Mouse (Mus musculus): ENCODE data around the gene Amhr2. TPM values are rescaled to one million over a fixed set of nuclear protein-coding genes. Genes with fewer than 3 reads are reported as not detected.

The Amhr2 gene
- polyA plus RNA-seq, 1 experiment from 2014 or later: 0.37 TPM

DNA sequence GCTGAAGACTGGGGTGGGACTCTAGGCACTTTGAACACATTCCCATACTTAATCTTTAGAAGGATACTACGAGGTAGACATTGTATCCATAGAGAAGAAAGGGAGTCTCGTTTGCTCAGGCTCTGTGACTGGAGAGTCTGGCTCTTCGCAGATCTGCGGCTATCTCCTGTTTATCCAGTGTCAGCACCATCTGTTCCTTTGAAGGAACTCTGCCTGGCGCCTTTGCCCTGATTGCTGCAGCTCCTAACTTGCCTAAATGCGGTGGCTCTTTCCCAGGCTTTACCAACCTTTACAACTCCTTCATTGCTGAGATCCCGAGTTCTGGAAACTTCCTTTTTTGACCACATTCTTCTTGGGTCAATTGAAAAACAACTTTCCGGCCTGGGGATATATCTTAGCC lies 4.2 kb downstream of the Amhr2 start:
- H3K4me1 ChIP-seq (ENCODE audit: control insufficient read depth, insufficient read depth, low read length): no peaks in the 10 kb centered on the region
- H3K9ac ChIP-seq (ENCODE audit: low read length): no peak overlapping the region
- H3K9me3 ChIP-seq (ENCODE audit: control insufficient read depth, low read length): no peaks in the 10 kb centered on the region
- no peaks in the 10 kb centered on the region for H3K36me3 ChIP-seq (ENCODE audit: control insufficient read depth, insufficient read depth, low read length)
- no peak overlapping the region for H3K27ac ChIP-seq (ENCODE audit: low read depth, low read length)
- no peak overlapping the region for H3K4me3 ChIP-seq (ENCODE audit: low read depth, low read length)
- no peaks in the 10 kb centered on the region for H3K27me3 ChIP-seq (ENCODE audit: control insufficient read depth, insufficient read depth, low read length)
- ATAC-seq (ENCODE audit: low FRiP score): no peak
- DNase-seq (ENCODE audit: low spot score, missing footprints): no peak
- WGBS: 69% methylated on average over 8 of the region's 8 CpGs
- no peak overlapping the region for H3K4me2 ChIP-seq

DNA sequence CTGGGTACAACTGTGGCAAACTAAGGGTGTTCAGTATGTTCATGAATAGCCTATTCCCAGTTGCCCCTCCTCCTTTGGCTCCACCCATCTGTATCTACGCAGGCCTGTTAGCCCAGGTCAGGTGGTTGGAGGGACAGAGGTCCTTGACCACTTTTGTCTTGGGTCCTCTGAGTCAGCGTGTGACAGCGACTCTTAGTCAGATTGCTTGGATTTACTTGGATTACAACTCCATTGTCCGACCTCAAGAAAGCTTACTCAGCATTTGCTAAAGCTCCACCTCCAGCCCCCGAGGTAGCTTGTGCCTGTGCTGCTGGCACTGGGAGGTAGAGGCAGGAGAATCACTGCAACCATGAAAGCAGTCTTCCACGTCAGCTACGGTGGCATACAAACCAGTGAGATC lies 5.8 kb downstream of the Amhr2 start:
- Histone ChIP-seq H3K36me3 (ENCODE audit: control insufficient read depth, insufficient read depth, low read length) (no peaks in the 10 kb centered on the region), H3K4me1 (ENCODE audit: control insufficient read depth, insufficient read depth, low read length) (no peaks in the 10 kb centered on the region), H3K9ac (ENCODE audit: low read length) (no peak overlapping the region), H3K4me3 (ENCODE audit: low read depth, low read length) (no peak overlapping the region), H3K9me3 (ENCODE audit: control insufficient read depth, low read length) (no peaks in the 10 kb centered on the region), H3K4me2 (no peak overlapping the region), H3K27ac (ENCODE audit: low read depth, low read length) (no peak overlapping the region), H3K27me3 (ENCODE audit: control insufficient read depth, insufficient read depth, low read length) (no peaks in the 10 kb centered on the region)
- no peak for DNase-seq (ENCODE audit: low spot score, missing footprints)
- WGBS: 27% methylated on average over 7 of the region's 7 CpGs
- ATAC-seq (ENCODE audit: low FRiP score): no peak

DNA sequence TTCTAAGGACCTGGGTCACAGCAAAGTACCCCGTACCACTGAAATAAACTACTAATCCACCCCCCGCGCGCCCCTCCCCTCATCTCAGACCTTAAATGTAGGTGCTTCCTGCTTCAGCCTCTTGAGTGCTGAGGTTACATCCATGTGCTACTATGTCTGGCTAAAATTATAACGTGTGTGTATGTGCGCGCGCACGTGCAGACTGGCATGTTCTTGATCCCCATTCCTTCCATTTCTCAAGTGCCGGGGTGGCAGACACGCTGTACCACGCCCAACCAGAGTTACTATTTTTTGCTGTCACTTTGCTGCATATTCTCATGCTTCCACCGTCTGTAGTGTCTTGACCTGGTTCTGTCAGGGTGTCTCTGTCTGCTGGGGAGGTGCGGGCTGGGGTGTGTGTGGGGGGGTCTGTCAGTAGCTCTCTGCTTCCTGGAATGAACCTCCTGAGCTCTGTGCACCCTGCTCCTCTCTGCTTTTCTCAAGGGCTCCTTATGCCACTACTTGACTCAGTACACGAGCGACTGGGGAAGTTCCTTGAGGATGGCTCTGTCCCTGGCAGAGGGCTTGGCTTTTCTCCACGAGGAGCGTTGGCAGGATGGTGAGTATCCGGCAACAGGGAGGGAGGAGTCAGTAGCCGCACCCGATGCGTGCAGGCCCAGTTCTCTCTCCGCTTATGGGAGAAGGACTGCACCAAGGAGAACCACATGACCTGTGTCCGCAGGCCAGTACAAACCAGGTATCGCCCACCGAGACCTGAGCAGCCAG lies 6.7 kb downstream of the Amhr2 start:
- H3K4me2 ChIP-seq: no peak overlapping the region
- 84% methylated on average over 26 of the region's 26 CpGs for WGBS
- no peak overlapping the region for H3K9ac ChIP-seq (ENCODE audit: low read length)
- H3K27me3 ChIP-seq (ENCODE audit: control insufficient read depth, insufficient read depth, low read length): no peaks in the 10 kb centered on the region
- H3K36me3 ChIP-seq (ENCODE audit: control insufficient read depth, insufficient read depth, low read length): no peaks in the 10 kb centered on the region
- no peaks in the 10 kb centered on the region for H3K9me3 ChIP-seq (ENCODE audit: control insufficient read depth, low read length)
- H3K4me3 ChIP-seq (ENCODE audit: low read depth, low read length): no peak overlapping the region
- H3K27ac ChIP-seq (ENCODE audit: low read depth, low read length): no peak overlapping the region
- no peaks in the 10 kb centered on the region for H3K4me1 ChIP-seq (ENCODE audit: control insufficient read depth, insufficient read depth, low read length)
- DNase-seq (ENCODE audit: low spot score, missing footprints) (no peak), ATAC-seq (ENCODE audit: low FRiP score) (no peak)

DNA sequence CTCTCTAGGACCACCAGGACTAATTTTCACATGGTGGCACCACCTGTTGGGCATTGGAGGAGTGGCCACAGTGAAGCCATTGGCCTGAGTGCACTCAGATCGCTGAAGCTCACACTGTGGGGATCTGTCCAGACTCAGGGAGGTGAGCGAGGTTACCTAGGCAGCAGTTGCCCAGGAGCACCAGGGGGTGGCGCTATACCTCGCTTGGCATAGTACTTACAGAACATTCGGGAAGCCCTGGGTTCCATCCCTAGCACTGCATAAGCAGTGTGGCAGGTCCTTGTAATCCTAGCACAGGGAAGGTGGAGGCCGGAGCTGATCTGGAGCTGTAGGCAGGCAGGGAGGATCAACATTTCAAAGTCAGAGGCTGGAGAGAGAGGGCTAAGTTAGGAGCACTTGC lies 10.8 kb downstream of the Amhr2 start:
- no peak overlapping the region for H3K4me2 ChIP-seq
- 37% methylated on average over 6 of the region's 6 CpGs for WGBS
- no peak for DNase-seq (ENCODE audit: low spot score, missing footprints)

DNA sequence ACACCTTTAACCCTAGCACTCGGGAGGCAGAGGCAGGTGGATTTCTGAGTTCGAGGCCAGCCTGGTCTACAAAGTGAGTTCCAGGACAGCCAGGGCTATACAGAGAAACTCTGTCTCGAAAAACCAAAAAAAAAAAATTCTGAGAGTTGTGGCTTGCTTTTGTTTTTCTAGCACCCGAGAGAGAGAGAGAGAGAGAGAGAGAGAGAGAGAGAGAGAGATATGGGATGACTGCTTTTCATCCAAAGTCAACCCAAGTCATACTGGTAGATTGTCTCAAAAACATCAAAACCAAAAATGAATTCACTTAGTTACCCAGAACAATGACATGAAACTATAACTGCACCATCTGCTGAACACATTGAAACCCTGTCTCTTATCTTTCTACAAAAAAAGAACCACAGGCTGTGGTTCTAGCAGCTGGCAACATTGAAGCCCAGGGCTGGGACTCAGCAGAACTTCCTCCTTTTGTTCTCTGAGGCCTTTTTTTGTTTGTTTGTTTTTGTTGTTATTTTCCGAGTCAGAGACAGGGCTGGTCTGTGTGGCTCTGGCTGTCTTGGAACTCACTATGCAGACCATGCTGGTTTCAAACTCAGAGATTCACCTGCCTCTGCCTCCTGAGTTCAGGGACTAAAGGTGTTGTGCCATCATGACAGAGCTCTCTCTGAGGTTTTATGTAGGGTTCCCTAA lies 13.0 kb downstream of the Amhr2 start:
- Histone ChIP-seq H3K4me3 (ENCODE audit: low read depth, low read length) (peak overlapping the region; percentile 39; the same call in 1 of the 2 replicates), H3K9ac (ENCODE audit: low read length) (peak overlapping the region; percentile 59; the same call in 1 of the 2 replicates), H3K9me3 (ENCODE audit: control insufficient read depth, low read length) (no peaks in the 10 kb centered on the region), H3K27ac (ENCODE audit: low read depth, low read length) (no peak overlapping the region), H3K36me3 (ENCODE audit: control insufficient read depth, insufficient read depth, low read length) (no peaks in the 10 kb centered on the region), H3K4me2 (peak overlapping the region; percentile 52), H3K27me3 (ENCODE audit: control insufficient read depth, insufficient read depth, low read length) (no peaks in the 10 kb centered on the region), H3K4me1 (ENCODE audit: control insufficient read depth, insufficient read depth, low read length) (peaks cover 6% of the 10 kb centered on the region; the same call in 1 of the 2 replicates)
- 75% methylated on average over 5 of the region's 5 CpGs for WGBS
- DNase-seq (ENCODE audit: low spot score, missing footprints) (no peak), ATAC-seq (ENCODE audit: low FRiP score) (no peak)

More for the DNA sequence above, 10.8 kb downstream of the Amhr2 start:
- no peak for ATAC-seq (ENCODE audit: low FRiP score)
- Histone ChIP-seq H3K4me3 (ENCODE audit: low read depth, low read length) (no peak overlapping the region), H3K27ac (ENCODE audit: low read depth, low read length) (no peak overlapping the region), H3K4me1 (ENCODE audit: control insufficient read depth, insufficient read depth, low read length) (peaks cover 6% of the 10 kb centered on the region; the same call in 1 of the 2 replicates), H3K27me3 (ENCODE audit: control insufficient read depth, insufficient read depth, low read length) (no peaks in the 10 kb centered on the region), H3K9me3 (ENCODE audit: control insufficient read depth, low read length) (no peaks in the 10 kb centered on the region), H3K9ac (ENCODE audit: low read length) (no peak overlapping the region), H3K36me3 (ENCODE audit: control insufficient read depth, insufficient read depth, low read length) (no peaks in the 10 kb centered on the region)

DNA sequence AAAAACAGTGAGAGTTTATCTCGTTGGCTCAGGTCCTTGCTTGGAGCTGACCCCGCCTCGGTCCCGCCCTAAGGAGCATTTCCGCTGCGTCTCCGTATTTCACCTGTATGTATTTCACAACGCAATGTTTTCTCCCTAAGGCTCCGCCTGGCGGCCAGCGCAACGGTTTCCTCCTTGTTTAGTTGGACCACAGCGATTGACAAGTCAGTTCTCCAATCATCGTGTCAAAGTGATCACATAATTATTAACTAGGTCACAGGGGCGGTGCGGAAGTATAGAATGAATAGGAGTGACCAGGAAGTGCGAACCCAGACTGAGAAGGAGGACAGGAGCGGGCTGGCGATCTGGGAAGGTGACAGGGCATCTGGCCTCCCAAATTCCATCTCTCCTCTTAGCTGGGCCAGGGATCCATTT lies 13.7 kb downstream of the Amhr2 start, which contains the start of gene Prr13:
Gene Prr13, plus strand, starts transcription at position 125 of the 414 bp plus-strand sequence.
- Histone ChIP-seq H3K4me2 (peak within 1 kb of the TSS; percentile 52), H3K27ac (ENCODE audit: low read depth, low read length) (no peak within 1 kb of the TSS; the same call in 1 of the 2 replicates), H3K36me3 (ENCODE audit: control insufficient read depth, insufficient read depth, low read length) (no peaks in the 10 kb centered on the region), H3K9me3 (ENCODE audit: control insufficient read depth, low read length) (no peaks in the 10 kb centered on the region), H3K27me3 (ENCODE audit: control insufficient read depth, insufficient read depth, low read length) (no peaks in the 10 kb centered on the region), H3K4me3 (ENCODE audit: low read depth, low read length) (peak within 1 kb of the TSS; percentile 39), H3K4me1 (ENCODE audit: control insufficient read depth, insufficient read depth, low read length) (peaks cover 6% of the 10 kb centered on the region; the same call in 1 of the 2 replicates), H3K9ac (ENCODE audit: low read length) (peak within 1 kb of the TSS; percentile 59)
- ATAC-seq (ENCODE audit: low FRiP score): peak; percentile 88
- WGBS: under 1% methylated on average over 19 of the region's 19 CpGs
- DNase-seq (ENCODE audit: low spot score, missing footprints): peak; percentile 98

DNA sequence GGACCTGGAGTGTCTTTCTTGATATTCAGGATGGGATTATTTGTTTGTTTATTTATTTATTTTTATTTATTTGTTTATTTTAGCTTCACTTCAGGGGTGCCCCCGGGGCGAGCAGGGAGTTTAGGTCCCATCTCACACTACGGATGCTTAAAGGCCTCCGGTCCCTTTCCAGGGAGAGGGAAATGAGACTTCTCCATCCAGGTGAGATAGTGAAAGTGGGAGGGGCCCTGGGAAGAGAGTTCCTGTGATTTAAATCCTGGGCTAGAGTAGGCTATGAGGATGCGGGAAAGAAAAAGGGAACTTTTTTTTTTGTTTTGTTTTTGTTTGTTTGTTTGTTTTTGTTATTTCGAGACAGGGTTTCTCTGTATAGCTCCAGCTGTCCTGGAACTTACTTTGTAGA lies 14.2 kb downstream of the Amhr2 start:
- Histone ChIP-seq H3K27ac (ENCODE audit: low read depth, low read length) (no peak overlapping the region), H3K9ac (ENCODE audit: low read length) (peak overlapping the region; percentile 59), H3K4me3 (ENCODE audit: low read depth, low read length) (peak overlapping the region; percentile 39), H3K36me3 (ENCODE audit: control insufficient read depth, insufficient read depth, low read length) (no peaks in the 10 kb centered on the region), H3K9me3 (ENCODE audit: control insufficient read depth, low read length) (no peaks in the 10 kb centered on the region), H3K27me3 (ENCODE audit: control insufficient read depth, insufficient read depth, low read length) (no peaks in the 10 kb centered on the region), H3K4me2 (peak overlapping the region; percentile 52), H3K4me1 (ENCODE audit: control insufficient read depth, insufficient read depth, low read length) (peaks cover 6% of the 10 kb centered on the region; the same call in 1 of the 2 replicates)
- ATAC-seq (ENCODE audit: low FRiP score) (no peak), DNase-seq (ENCODE audit: low spot score, missing footprints) (no peak)
- WGBS: 33% methylated on average over 6 of the region's 6 CpGs

- H3K9ac ChIP-seq (ENCODE audit: low read length): no peak overlapping the region
Observed at GRCm38 (mm10) chr15:102459847-102460246, 14.7 kb downstream of the Amhr2 start.

GRCm38 (mm10) chr15:102460409-102460808 lies 15.2 kb downstream of the Amhr2 start:
- WGBS: 80% methylated on average over 12 of the region's 12 CpGs
- Histone ChIP-seq H3K36me3 (ENCODE audit: control insufficient read depth, insufficient read depth, low read length) (no peaks in the 10 kb centered on the region), H3K4me1 (ENCODE audit: control insufficient read depth, insufficient read depth, low read length) (peaks cover 6% of the 10 kb centered on the region; the same call in 1 of the 2 replicates), H3K9me3 (ENCODE audit: control insufficient read depth, low read length) (no peaks in the 10 kb centered on the region), H3K9ac (ENCODE audit: low read length) (no peak overlapping the region), H3K4me3 (ENCODE audit: low read depth, low read length) (no peak overlapping the region), H3K4me2 (no peak overlapping the region), H3K27ac (ENCODE audit: low read depth, low read length) (no peak overlapping the region), H3K27me3 (ENCODE audit: control insufficient read depth, insufficient read depth, low read length) (no peaks in the 10 kb centered on the region)
- no peak for DNase-seq (ENCODE audit: low spot score, missing footprints)
- ATAC-seq (ENCODE audit: low FRiP score): no peak

More at GRCm38 (mm10) chr15:102459847-102460246, 14.7 kb downstream of the Amhr2 start:
- Histone ChIP-seq H3K9me3 (ENCODE audit: control insufficient read depth, low read length) (no peaks in the 10 kb centered on the region), H3K4me1 (ENCODE audit: control insufficient read depth, insufficient read depth, low read length) (peaks cover 6% of the 10 kb centered on the region; the same call in 1 of the 2 replicates), H3K27ac (ENCODE audit: low read depth, low read length) (no peak overlapping the region), H3K27me3 (ENCODE audit: control insufficient read depth, insufficient read depth, low read length) (no peaks in the 10 kb centered on the region), H3K36me3 (ENCODE audit: control insufficient read depth, insufficient read depth, low read length) (no peaks in the 10 kb centered on the region), H3K4me2 (peak overlapping the region; percentile 52), H3K4me3 (ENCODE audit: low read depth, low read length) (no peak overlapping the region)
- DNase-seq (ENCODE audit: low spot score, missing footprints): no peak
- WGBS: 73% methylated on average over 5 of the region's 5 CpGs
- no peak for ATAC-seq (ENCODE audit: low FRiP score)
